Mouse (Mus musculus) left cerebral cortex, adult 11 months (tissue): ENCODE results near the gene Cubn.

Source experiments
- DNase-seq: peaks from one replicate; pipeline ENCODE4 v3.0.0; 2022; ENCODE audit warnings: low spot score

Cubn gene

GRCm38 (mm10) chr2:13484566-13484965 lies 7.0 kb downstream of the Cubn start:
- DNase-seq, result no peak

- no peak for DNase-seq
Measured at GRCm38 (mm10) chr2:13480744-13481143, 10.9 kb downstream of the Cubn start.

DNA sequence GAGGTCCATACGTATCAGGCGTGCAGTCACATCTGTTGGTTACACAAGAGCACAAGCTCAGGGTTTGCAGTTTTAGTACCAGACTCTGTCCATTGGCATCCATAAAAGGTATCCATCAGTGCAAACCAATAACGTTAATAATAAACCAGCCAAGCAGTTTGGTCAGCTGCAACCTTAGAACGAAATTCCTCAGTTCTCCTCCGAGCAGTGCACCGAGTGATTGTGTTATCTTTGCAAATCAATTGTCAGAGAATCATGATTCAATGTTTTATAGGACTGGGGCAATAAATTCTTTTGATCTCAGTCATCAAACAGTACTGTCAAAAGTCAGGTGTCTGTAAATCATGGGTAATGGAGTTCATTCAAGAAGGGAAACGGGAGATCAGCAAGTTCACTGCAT lies 12.4 kb downstream of the Cubn start:
- DNase-seq, result no peak

GRCm38 (mm10) chr2:13470108-13470507 lies 21.5 kb downstream of the Cubn start:
- no peak for DNase-seq

GRCm38 (mm10) chr2:13469641-13470040 lies 22.0 kb downstream of the Cubn start:
- no peak for DNase-seq

GRCm38 (mm10) chr2:13466685-13467084 lies 24.9 kb downstream of the Cubn start:
- no peak for DNase-seq

- DNase-seq, result no peak
Measured at GRCm38 (mm10) chr2:13458088-13458487, 33.5 kb downstream of the Cubn start.

GRCm38 (mm10) chr2:13456821-13457220 lies 34.8 kb downstream of the Cubn start:
- no peak for DNase-seq

- no peak for DNase-seq
Measured at GRCm38 (mm10) chr2:13451495-13452491, 39.8 kb downstream of the Cubn start.

- DNase-seq, result no peak
Measured at GRCm38 (mm10) chr2:13450895-13451294, 40.7 kb downstream of the Cubn start.

DNA sequence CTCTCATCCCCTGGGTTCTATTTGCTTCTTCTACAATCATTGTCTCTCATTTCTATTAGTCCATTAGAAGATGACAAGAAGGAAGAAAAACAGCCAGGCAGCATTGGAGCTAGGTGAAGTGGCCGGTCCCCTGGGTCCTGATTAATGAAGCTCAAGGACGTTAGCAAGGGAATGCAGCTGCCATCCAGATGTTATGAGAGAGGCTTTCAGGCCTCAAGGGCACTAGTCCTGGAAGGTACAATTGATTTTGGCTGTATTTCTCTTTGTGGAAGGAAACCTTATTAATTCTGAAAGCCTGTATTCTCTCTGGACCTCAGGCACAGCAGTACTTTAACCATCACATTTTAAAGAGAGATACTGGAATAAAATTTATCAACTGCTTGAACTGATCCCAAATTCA lies 41.1 kb downstream of the Cubn start:
- DNase-seq, result no peak

DNA sequence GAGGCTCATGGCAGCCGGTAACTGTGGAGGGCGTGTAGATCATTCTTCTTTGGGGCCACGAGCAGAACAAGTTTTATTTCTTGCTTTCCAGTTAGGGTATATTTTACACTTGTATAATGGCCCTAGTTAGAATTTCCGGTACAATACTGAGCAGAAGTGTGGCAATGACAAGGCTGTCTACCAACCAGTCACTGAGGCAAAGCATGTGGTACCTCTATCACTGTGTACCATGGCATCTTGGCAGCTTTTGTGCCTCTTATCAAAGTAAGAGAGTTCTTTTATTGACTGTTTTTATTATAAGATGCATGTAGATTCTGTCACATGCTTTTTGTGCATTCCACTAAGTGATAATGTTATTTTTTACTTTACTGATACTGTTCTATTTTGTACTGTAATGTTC lies 46.5 kb downstream of the Cubn start:
- DNase-seq, result no peak

DNA sequence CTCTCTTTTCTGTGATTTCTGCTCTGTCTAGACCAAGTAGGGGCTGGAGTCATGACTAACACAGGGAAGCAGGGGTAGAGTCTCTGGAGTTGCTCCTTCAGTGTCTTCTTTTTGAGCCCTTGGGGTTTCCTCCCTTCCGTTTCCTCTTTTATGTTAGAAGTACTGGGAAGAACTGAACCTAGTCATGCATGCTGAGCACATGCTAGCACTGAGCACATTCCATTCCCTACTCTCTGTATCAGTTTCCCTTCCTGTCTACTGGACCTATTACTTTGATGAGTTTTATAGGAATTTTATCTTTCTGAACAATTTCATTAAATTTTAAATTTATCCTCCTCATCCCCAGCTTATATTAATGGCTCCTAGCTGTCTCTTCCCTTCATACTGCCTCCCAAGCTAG lies 52.6 kb downstream of the Cubn start:
- no peak for DNase-seq

DNA sequence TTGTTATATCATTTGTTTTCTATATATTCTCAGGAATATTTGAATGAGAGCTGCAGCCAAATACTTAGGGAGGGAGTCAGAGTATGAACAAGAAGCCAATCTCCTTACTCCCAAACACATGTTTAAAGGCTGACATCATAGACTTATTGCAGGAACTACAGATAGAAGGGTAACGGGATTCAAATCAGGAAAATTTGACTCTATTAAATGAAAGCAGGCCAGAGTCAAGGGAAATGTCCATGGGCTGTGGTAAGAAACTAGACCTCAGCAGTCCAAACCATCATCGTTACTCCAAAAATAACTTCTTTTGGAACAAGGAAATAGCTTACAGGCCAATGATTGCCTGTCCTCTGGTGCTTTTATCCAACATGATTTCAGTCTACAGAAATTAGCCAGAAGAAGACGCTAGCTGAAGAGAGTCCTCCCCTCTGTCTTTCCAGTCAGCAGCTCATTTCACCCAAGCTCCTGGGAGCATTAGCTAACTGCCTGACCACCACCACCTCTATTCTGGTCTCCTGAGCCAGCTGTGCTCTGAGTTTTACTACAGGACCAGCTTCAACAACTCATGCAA lies 53.3 kb downstream of the Cubn start:
- no peak for DNase-seq

DNA sequence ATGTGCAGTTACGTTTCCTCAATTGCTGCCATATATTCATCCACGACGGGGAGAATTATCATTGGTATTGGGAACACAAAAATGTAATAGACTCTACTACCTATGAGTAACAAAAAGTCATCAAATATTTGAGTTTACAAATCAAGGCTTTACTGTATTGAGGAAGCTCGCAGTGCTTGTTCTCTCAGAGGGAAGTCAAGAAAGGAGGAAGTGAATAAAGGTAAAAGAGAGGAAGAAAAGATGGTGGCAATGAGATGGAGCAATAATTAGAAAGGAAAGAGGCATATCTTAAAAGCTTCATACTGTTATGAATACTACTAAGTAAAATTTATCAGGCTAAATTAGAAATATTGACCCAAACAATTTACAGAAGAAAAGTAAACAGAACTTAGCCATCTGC lies 59.6 kb downstream of the Cubn start:
- DNase-seq, result no peak

DNA sequence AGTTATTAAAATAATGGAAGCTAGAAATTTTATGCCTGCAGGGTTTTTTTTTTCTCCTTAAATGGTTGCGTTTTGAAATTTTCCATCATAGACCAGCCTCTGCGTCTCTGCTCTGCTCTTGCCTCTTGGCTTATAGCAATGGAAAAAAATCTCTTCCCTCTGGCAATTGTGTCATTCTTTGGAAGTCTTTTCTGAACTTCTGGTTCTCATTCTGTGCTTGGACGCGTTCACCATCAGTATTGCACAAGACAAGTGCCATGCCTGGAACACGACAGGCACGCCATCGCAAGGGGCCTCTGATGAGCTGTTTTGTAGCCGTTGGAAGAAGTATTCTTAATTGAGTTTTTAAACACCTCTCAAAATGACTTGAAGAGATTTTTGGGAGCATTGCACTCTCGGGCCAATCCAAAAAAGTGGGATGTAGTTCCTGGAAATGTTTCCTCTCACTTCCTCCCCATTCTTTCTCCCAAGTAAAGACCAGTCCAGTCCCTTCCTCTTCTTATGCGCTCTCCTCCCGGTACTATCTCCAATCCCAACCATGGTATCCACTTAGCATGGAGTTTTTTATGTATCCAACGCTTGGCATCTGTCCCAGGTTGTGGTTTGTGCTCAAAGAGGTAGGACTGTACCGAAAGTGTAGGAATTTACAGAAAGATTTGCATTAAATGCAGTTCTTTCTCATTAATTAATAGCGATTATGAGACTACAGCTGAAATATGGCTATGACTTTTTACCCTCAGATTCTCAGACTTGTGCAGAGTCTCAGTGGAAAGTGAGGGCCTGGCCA lies 69.4 kb downstream of the Cubn start:
- DNase-seq, result no peak

DNA sequence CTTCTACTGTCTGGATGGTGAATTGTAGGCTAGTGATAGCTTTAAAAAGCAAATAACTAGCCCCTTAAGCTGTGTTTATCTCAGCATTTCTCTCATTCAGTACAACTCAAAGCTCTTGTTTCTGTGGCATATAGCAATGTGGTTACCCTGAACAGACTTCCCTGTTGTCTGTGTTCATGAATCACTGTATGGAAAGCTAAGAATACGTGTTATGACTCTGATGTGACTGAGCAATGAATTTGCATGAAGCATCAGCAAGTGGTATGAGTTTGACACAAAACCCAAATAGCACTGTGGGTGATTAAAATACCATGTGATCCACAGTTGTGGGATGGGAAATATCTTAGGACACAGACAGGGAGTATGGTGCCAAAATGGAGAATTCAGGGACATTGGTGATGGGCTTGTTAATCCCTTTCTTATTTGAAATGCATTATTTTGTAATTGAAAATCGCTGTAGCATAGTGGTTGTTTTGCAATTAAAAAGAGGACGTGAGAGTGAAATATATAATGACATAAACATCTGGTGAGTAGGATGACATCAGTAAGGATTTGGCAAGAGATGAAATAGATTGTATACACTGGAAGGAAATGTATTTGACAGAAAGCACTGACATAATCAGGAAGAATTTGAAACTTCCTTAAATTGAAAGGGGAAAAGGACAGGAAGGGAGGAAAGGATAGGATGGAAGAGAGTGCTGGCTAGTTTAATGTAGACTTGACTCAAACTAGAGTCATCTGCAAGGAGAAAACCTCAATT lies 74.7 kb downstream of the Cubn start:
- DNase-seq, result no peak

DNA sequence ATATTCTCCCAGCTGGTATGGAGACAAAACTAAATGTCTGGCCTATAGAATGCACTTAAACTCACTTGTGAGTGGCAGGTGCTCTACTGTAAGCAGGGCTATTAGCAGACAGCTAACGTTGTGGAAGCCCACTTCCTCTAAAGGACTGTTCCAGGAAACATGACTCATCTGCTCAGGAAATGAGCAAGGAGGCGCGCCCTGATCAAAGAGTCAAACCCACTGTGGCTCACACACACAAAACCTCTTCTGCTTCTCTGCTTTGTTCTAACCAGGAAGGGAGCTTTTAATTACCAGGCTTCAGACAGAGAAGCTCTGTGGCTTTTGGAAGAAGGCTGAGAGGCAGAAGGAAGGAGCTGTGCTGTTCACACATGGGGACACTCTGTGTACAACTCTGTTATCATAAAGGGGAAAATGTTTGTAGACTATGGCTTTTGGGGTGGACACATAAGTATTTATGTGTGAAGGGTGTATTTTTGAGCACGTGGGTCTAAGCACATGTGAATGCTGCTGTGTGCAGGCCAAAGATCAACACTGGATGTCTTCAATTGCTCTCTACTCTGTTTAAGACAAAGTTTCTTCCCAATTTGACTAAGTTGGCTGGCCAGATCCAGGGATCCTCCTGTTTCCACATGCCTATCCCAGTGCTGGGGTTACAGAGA lies 78.0 kb downstream of the Cubn start:
- no peak for DNase-seq

GRCm38 (mm10) chr2:13410660-13411059 lies 81.0 kb downstream of the Cubn start:
- DNase-seq, result no peak

GRCm38 (mm10) chr2:13409767-13410519 lies 81.7 kb downstream of the Cubn start:
- no peak for DNase-seq

DNA sequence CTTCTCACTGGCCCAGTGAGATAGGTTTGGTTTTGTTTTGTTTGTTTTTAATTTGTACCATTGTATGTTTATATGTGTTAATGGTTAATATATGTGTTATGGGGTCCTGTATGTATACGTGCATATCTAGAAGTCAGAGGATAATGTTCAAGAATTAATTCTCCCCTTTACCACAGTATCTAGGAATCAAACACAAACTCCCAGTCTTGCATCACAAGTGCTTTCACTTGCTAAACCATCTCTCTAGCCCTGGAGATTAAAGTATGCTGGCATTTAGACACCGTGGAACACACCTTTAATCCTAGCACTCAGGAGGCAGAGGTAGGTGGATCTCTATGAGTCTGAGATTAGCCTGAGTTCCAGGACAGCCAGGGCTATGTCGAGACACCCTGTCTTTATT lies 83.3 kb downstream of the Cubn start:
- DNase-seq, result no peak
